Mouse (Mus musculus) thymus, adult 2 months (tissue): ENCODE measurements at regions not wholly inside any gene's neighbourhood (a gene's known extent, or its start where the extent isn't known, plus 50 kb on each side); places are given as distances from the start of the nearest gene placed in this dataset.

ENCODE experiments used
- DNase-seq: peaks from one replicate; pipeline ENCODE4 v3.0.0; 2021
- H3K27ac ChIP-seq: fragments of 200-500 bp; 2 replicates; pipeline ENCODE4 v1.5.1; 2012; ENCODE audit warnings: low read length, control low read depth; ENCODE audit not compliant: control insufficient read depth, insufficient read depth
- H3K27me3 ChIP-seq: fragments of 200-500 bp; 2 replicates; pipeline ENCODE4 v1.6.1; 2012; ENCODE audit warnings: mild to moderate bottlenecking, low read length, moderate library complexity, mixed read lengths; ENCODE audit not compliant: control insufficient read depth, insufficient read depth
- H3K36me3 ChIP-seq: fragments of 200-500 bp; 2 replicates; pipeline ENCODE4 v1.6.1; 2012; ENCODE audit warnings: mild to moderate bottlenecking, low read length, moderate library complexity; ENCODE audit not compliant: control insufficient read depth, insufficient read depth
- H3K4me1 ChIP-seq: fragments of 200-500 bp; replicated peaks from 2 replicates; pipeline ENCODE4 v1.6.1; 2012; ENCODE audit warnings: low read length; ENCODE audit not compliant: control insufficient read depth, insufficient read depth
- H3K4me3 ChIP-seq: fragments of 200-500 bp; 2 replicates; pipeline ENCODE4 v1.5.1; 2012; ENCODE audit warnings: mild to moderate bottlenecking, low read length, control low read depth, moderate library complexity; ENCODE audit not compliant: control insufficient read depth, insufficient read depth
- CTCF ChIP-seq: fragments of 200-500 bp; IDR thresholded peaks from 2 replicates; pipeline ENCODE4 v1.5.1; 2012; ENCODE audit warnings: mild to moderate bottlenecking, control low read depth, low read length, moderate library complexity, borderline replicate concordance; ENCODE audit not compliant: control insufficient read depth, poor library complexity, insufficient read depth; ENCODE audit errors: extremely low read depth
- POLR2A ChIP-seq: fragments of 200-500 bp; IDR thresholded peaks from 2 replicates; pipeline ENCODE4 v1.6.1; 2012; ENCODE audit warnings: mild to moderate bottlenecking, low read length, control low read depth, moderate library complexity; ENCODE audit not compliant: control insufficient read depth, poor library complexity, insufficient read depth; ENCODE audit errors: extremely low read depth
- WGBS: fragments of 180-500 bp; shearing (Covaris S2); methylation state at CpG from one replicate; pipeline ENCODE4 v1.1.7; 2018; 5-methylcytosine and 5-hydroxymethylcytosine counted together

DNA sequence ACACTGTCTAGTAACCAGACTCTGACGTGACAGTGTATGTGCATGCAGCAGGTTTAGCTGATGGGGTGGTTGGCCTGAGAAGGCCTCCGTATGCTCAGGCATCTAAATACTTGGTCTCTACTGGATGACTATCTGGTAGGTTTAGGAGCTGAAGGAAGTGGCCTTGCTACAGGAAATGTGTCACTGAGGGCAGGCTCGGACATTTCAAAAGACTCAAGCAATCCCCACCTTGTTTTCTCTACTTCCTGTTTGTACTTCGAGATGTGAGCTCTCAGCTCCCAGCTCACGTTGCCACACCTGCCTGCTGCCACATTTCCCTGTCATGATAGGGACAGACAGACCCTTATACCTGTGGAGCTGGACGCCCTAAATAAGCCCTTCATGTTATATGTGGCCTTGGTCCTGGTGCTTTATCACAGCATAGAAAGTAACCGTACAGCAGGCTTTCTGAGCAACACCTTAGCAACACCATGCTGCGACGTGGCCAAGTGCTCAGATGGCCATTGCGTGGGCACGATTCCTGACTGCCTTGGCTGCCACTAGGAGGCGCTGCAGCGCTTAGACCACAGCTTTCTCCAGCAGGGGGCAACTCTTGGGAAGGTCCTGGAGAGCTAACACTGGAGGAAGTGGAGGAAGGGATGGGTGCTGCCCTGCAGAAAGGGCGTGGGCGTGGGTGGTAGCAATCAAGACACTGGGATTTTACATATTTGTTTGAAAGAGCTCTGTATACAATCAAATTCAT lies 165.8 kb upstream of the Zfp637 start:
- Histone ChIP-seq H3K27ac (no peak overlapping the region), H3K4me3 (no peak overlapping the region), H3K4me1 (no peaks in the 10 kb centered on the region; the same call in 1 of the 2 replicates), H3K27me3 (no peaks in the 10 kb centered on the region), H3K36me3 (no peaks in the 10 kb centered on the region)
- 54% methylated on average over 15 of the region's 15 CpGs for WGBS
- TF ChIP-seq POLR2A, result no peak
- TF ChIP-seq CTCF, result peak; percentile 86
- peak; percentile 28 for DNase-seq

DNA sequence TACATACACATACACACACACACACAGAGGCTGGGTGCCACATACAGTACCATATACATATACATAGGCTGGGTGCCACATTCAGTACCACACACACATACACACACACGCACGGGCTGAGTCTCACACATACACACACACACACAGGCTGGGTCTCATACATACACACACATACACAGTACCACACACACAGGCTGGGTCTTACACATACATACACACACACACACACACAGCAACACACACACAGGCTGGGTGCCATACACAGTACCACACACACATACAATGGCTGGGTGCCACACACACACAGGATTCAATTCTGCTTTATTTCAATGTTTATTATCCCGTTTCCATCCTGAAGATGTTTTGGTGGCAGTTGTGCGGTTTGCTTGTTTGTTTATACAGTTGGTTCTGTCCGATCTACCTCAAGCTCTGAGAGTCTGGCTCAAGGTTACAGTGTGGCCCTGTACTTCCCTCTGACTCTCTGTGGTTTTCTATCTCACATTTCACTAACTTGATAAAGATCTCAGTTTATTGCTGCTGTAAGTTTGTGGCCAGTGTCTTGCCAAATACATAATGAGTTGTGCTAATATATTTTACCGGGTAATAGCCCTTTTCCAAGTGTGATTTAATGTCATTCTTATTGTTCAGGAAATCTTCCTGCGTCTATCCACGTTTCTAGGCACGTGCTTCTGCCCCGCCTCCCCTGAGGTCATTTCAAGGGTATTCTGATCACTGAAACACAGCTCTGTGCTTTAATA lies 164.7 kb upstream of the Zfp637 start:
- TF ChIP-seq CTCF (no peak), POLR2A (no peak)
- no peak for DNase-seq
- Histone ChIP-seq H3K4me1 (no peaks in the 10 kb centered on the region; the same call in 1 of the 2 replicates), H3K27ac (no peak overlapping the region), H3K4me3 (no peak overlapping the region), H3K27me3 (no peaks in the 10 kb centered on the region), H3K36me3 (no peaks in the 10 kb centered on the region)
- 28% methylated on average over 10 of the region's 10 CpGs for WGBS

GRCm38 (mm10) chr6:117677062-117677461 lies 163.9 kb upstream of the Zfp637 start:
- Histone ChIP-seq H3K27me3 (no peaks in the 10 kb centered on the region), H3K4me3 (no peak overlapping the region), H3K36me3 (no peaks in the 10 kb centered on the region), H3K4me1 (no peaks in the 10 kb centered on the region; the same call in 1 of the 2 replicates), H3K27ac (no peak overlapping the region)
- 3% methylated on average over 7 of the region's 7 CpGs for WGBS
- TF ChIP-seq POLR2A (no peak), CTCF (no peak)
- peak; percentile 21 for DNase-seq

GRCm38 (mm10) chr6:117677821-117678220 lies 163.2 kb upstream of the Zfp637 start:
- WGBS, result 78% methylated on average over 2 of the region's 2 CpGs
- Histone ChIP-seq H3K27ac (no peak overlapping the region), H3K27me3 (no peaks in the 10 kb centered on the region), H3K4me3 (no peak overlapping the region), H3K36me3 (no peaks in the 10 kb centered on the region), H3K4me1 (no peaks in the 10 kb centered on the region; the same call in 1 of the 2 replicates)
- no peak for DNase-seq
- no peak for TF ChIP-seq CTCF
- no peak for TF ChIP-seq POLR2A

- 66% methylated on average over 5 of the region's 5 CpGs for WGBS
- H3K27me3 ChIP-seq, result no peaks in the 10 kb centered on the region
- no peaks in the 10 kb centered on the region; the same call in 1 of the 2 replicates for H3K4me1 ChIP-seq
- no peak for DNase-seq
- no peaks in the 10 kb centered on the region for H3K36me3 ChIP-seq
- no peak overlapping the region for H3K4me3 ChIP-seq
- no peak overlapping the region for H3K27ac ChIP-seq
- TF ChIP-seq CTCF, result no peak
- no peak for TF ChIP-seq POLR2A
Observed at GRCm38 (mm10) chr6:117678276-117678675, 162.7 kb upstream of the Zfp637 start.

GRCm38 (mm10) chr6:117678877-117679276 lies 162.1 kb upstream of the Zfp637 start:
- 94% methylated on average over 4 of the region's 4 CpGs for WGBS
- no peaks in the 10 kb centered on the region for H3K36me3 ChIP-seq
- H3K27me3 ChIP-seq, result no peaks in the 10 kb centered on the region
- H3K27ac ChIP-seq, result no peak overlapping the region
- TF ChIP-seq POLR2A (no peak), CTCF (no peak)
- no peaks in the 10 kb centered on the region; the same call in 1 of the 2 replicates for H3K4me1 ChIP-seq
- H3K4me3 ChIP-seq, result no peak overlapping the region
- DNase-seq, result no peak
